Mouse (Mus musculus) MN1 (cell line): Measurements from ENCODE around the gene St7.

Experiments
- DNase-seq: peaks from one replicate; pipeline ENCODE4 v3.0.0-alpha.2; 2016; ENCODE audit warnings: low spot score

Gene St7

GRCm38 (mm10) chr6:17720022-17720421, 27.3 kb downstream of the St7 start:
- DNase-seq, result no peak

GRCm38 (mm10) chr6:17721706-17722105, 29.0 kb downstream of the St7 start:
- DNase-seq, result no peak

- peak; percentile 60 for DNase-seq
Observed at GRCm38 (mm10) chr6:17725841-17726460, 33.2 kb downstream of the St7 start.

- no peak for DNase-seq
Observed at GRCm38 (mm10) chr6:17727241-17727640, 34.5 kb downstream of the St7 start.

GRCm38 (mm10) chr6:17727891-17728790, 35.4 kb downstream of the St7 start:
- no peak for DNase-seq

GRCm38 (mm10) chr6:17730122-17730521, 37.4 kb downstream of the St7 start:
- no peak for DNase-seq

GRCm38 (mm10) chr6:17731694-17732093, 39.0 kb downstream of the St7 start:
- DNase-seq, result no peak

- no peak for DNase-seq
Observed at GRCm38 (mm10) chr6:17733951-17734411, 41.2 kb downstream of the St7 start.

- DNase-seq, result no peak
Observed at GRCm38 (mm10) chr6:17737262-17737948, 44.7 kb downstream of the St7 start.

- DNase-seq, result no peak
Observed at GRCm38 (mm10) chr6:17740128-17740527, 47.4 kb downstream of the St7 start.

- DNase-seq, result no peak
Observed at GRCm38 (mm10) chr6:17741639-17742038, 48.9 kb downstream of the St7 start.

GRCm38 (mm10) chr6:17742209-17742608, 49.5 kb downstream of the St7 start:
- DNase-seq, result no peak

- DNase-seq, result no peak
Observed at GRCm38 (mm10) chr6:17743325-17743724, 50.6 kb downstream of the St7 start.

GRCm38 (mm10) chr6:17747724-17748123, 55.0 kb downstream of the St7 start:
- DNase-seq, result no peak

- DNase-seq, result peak; percentile 87
Observed at GRCm38 (mm10) chr6:17748866-17749582, 56.3 kb downstream of the St7 start.

- peak; percentile 42 for DNase-seq
Observed at GRCm38 (mm10) chr6:17749596-17749995, 56.9 kb downstream of the St7 start.

- peak; percentile 26 for DNase-seq
Observed at GRCm38 (mm10) chr6:17750041-17750660, 57.4 kb downstream of the St7 start.

GRCm38 (mm10) chr6:17750957-17751356, 58.2 kb downstream of the St7 start:
- no peak for DNase-seq

- DNase-seq, result no peak
Observed at GRCm38 (mm10) chr6:17755902-17756301, 63.2 kb downstream of the St7 start.

GRCm38 (mm10) chr6:17758568-17758967, 65.8 kb downstream of the St7 start:
- no peak for DNase-seq

GRCm38 (mm10) chr6:17763963-17764659, 71.4 kb downstream of the St7 start:
- no peak for DNase-seq
